Mouse (Mus musculus): ENCODE measurements at regions not wholly inside any gene's neighbourhood (a gene's known extent, or its start where the extent isn't known, plus 50 kb on each side); places are given as distances from the start of the nearest gene placed in this dataset.

DNA sequence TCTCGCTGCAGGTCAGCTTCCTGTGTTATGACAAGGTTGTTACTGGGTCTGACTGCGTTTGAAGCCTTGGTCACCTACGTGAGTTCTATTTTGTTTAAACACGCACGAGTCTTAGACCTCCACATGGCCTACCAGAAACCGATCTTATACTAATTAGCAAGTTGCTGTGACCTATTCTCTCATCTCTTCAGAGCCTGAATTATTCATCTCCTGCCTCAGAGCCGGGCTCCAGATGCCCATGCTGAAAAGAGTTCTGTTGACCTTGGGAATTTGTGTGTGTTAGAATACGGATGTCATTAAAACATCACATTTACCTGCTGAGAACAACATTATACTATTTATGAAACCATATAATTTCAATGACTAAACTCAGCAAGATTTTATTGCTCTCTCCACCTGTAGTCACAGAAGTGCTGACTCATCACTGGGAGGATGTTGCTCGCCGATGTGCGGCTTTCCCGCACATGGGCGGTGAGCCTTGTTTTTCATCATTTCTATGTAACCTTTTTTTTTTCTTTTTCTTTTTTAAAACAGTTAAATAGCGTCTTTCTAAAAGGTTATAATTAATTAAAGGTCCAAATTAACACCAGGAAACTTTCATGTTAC, 102.1 kb downstream of the Evx1 start:
- no peak for TF ChIP-seq FLI1 (IDR thresholded peaks at IDR 0.05; ENCODE audit: low read length)
- no peak for TF ChIP-seq GATA1 (IDR thresholded peaks at IDR 0.05; ENCODE audit: borderline replicate concordance, low read length)
- no peaks in the 10 kb centered on the region for H3K4me1 ChIP-seq

DNA sequence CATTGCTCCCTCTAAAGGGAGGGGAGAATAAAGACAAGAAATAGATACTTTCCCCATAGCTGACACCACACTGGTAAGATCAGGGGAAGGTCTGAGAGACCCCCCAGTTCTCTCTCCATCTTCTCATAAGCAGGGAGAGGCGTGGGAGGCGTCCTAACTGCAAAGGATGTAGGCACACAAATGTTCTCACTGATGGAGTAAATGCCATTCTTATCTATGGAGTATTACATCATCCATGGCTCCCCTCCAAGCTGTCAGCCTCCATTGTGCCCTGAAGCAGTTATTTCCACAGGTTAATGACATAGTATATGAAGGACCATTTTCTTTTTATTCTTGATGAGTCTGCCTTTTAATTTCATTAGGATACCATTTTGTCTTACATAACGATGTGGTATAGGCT, 103.2 kb downstream of the Evx1 start:
- peaks cover 11% of the 10 kb centered on the region for H3K9me3 ChIP-seq

More for the DNA sequence above, 102.1 kb downstream of the Evx1 start:
- Histone ChIP-seq H3K9me3 (peaks cover 11% of the 10 kb centered on the region), H3K36me3 (replicated peaks; ENCODE audit: low read length) (no peaks in the 10 kb centered on the region), H3K27me3 (replicated peaks) (no peaks in the 10 kb centered on the region), H3K4me3 (replicated peaks) (no peak overlapping the region)

DNA sequence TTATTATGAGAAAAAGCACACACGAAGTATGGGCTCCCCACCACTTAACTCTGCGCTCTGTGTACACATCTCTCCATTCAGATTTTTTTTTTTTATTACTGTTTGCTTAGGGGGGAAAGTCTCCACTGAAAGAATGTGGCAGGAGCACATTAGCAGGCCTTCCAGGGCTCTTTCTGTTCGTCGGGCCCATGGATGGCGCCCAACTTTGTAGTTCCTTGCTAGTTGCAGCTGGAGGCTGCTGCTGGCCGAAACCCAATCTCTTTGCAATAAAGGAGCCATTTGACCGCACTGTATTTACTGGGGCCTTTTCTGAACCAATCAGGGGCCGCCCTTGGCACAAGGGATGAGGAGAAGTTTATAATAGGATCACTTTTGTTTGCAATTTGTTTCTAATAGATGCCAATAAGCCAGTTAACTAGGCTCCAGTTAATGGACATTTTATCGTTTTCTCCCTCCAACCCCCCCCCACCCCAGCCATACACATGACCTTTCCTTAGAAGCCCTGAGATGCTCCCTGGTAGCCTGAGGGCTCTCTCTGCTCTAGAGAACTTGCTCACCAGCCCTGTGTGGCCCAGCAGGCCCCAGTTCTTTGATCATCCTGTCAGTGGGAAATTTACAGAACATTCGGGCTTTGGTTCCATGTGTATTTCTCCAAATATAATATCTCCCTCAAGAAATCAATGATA, 104.3 kb downstream of the Evx1 start:
- no peak overlapping the region for H3K4me3 ChIP-seq (replicated peaks)
- no peak for TF ChIP-seq GATA1 (IDR thresholded peaks at IDR 0.05; ENCODE audit: borderline replicate concordance, low read length)
- peaks cover 11% of the 10 kb centered on the region for H3K9me3 ChIP-seq
- H3K27me3 ChIP-seq (replicated peaks) = peaks cover 2% of the 10 kb centered on the region
- no peaks in the 10 kb centered on the region for H3K4me1 ChIP-seq
- no peaks in the 10 kb centered on the region for H3K36me3 ChIP-seq (replicated peaks; ENCODE audit: low read length)

More for the DNA sequence above, 103.2 kb downstream of the Evx1 start:
- no peaks in the 10 kb centered on the region for H3K4me1 ChIP-seq
- TF ChIP-seq FLI1 (IDR thresholded peaks at IDR 0.05; ENCODE audit: low read length) (no peak), GATA1 (IDR thresholded peaks at IDR 0.05; ENCODE audit: borderline replicate concordance, low read length) (no peak)
- H3K36me3 ChIP-seq (replicated peaks; ENCODE audit: low read length) = no peaks in the 10 kb centered on the region
- H3K4me3 ChIP-seq (replicated peaks) = no peak overlapping the region
- H3K27me3 ChIP-seq (replicated peaks) = no peaks in the 10 kb centered on the region

DNA sequence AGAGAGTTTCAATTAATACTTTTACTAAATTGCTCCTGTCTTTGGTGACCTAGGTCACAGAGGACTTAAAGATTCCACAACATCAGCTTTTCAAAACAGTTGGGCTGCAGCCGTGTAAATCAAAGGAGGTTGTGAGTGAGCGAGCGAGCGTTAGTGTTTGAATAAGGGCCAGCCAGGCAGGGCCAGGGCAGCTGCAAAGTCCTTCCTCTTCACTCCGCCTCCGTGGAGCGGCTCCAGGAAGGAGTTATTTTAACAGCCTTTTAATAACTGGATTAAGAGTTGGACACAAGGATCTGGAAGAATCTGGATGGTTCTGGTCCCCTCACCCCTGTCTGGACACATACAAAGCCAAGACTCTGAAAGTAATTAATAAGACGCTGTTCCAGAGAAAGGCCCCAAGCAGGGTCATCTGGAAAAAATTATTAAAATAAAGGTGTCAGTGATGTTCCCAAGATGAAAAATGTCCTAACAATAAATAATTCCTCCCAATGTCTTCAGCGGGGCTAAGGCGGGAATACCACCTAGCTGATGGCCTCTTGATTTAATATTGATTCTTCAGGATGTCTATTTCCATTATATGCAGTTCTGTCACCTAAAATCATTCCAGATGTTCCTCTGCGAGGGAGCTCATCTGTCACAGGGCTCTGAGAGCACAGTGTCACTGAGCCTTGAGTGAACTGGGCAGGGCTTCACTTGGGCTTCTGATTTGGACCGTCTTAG, 105.3 kb downstream of the Evx1 start:
- Histone ChIP-seq H3K9me3 (peaks cover 11% of the 10 kb centered on the region), H3K27me3 (replicated peaks) (peaks cover 2% of the 10 kb centered on the region), H3K4me3 (replicated peaks) (no peak overlapping the region), H3K36me3 (replicated peaks; ENCODE audit: low read length) (no peaks in the 10 kb centered on the region), H3K4me1 (no peaks in the 10 kb centered on the region)
- TF ChIP-seq FLI1 (IDR thresholded peaks at IDR 0.05; ENCODE audit: low read length) (no peak), GATA1 (IDR thresholded peaks at IDR 0.05; ENCODE audit: borderline replicate concordance, low read length) (no peak)

DNA sequence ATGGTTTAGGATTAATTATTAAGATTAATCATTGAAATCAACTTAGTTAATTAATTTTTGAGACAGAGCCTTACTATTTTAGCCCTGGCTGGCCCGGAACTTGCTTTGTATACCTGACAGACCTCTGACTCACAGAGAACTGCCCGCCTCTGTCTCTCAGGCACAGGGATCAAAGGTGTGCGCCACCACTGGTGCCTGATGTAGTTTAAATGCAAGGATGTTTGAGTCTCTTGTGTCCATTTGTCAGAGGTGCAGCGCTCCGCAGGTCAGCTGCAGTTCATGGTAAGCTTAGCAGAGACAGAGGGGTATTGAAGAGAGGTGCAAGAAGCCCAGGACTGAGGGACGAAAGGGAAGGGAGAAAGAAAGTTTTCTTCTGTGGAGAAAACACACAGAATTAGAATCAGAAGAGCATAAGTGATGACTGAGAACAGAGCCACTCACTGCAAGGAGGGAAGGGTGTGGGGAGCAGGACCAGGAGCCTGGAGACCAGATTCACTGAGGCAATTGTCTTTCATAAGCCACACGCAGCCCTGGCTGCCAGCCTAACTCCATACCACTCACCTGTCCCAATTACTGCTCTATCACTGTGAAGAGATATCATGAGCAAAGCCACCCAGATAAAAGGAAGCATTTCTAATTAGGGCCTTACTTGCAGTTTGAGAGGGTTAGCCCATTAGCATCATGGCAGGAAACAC, 107.1 kb downstream of the Evx1 start:
- Histone ChIP-seq H3K36me3 (replicated peaks; ENCODE audit: low read length) (no peaks in the 10 kb centered on the region), H3K27me3 (replicated peaks) (peaks cover 2% of the 10 kb centered on the region), H3K4me3 (replicated peaks) (no peak overlapping the region), H3K4me1 (peaks cover 4% of the 10 kb centered on the region; the same call in 1 of the 2 replicates), H3K9me3 (peaks cover 6% of the 10 kb centered on the region; the same call in 1 of the 2 replicates)
- TF ChIP-seq GATA1 (IDR thresholded peaks at IDR 0.05; ENCODE audit: borderline replicate concordance, low read length) (no peak), FLI1 (IDR thresholded peaks at IDR 0.05; ENCODE audit: low read length) (no peak)

DNA sequence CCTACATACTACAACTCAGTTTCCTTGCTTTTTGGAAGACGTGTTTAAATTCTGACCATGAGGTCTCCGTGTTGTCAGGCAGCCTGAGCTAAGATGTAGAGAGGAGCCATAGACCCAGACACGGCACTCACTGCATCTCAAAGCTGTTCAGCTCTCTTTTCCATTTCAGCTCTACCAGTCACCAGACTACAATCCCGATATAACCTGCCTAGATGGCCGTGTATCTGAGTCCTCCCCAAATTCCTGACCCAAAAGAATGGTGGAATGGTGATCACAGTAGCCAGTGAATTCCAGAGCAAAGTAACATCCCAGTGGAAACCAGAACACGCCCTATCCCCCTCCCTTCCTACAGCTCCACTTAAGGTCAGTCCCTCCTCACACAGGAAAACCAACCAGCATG, 108.5 kb downstream of the Evx1 start:
- no peak for TF ChIP-seq GATA1 (IDR thresholded peaks at IDR 0.05; ENCODE audit: borderline replicate concordance, low read length)
- no peak for TF ChIP-seq FLI1 (IDR thresholded peaks at IDR 0.05; ENCODE audit: low read length)
- Histone ChIP-seq H3K4me3 (replicated peaks) (no peak overlapping the region), H3K9me3 (0 out of 2 replicates have a peak, but pooled peaks cover 5% of the 10 kb centered on the region), H3K27me3 (replicated peaks) (peaks cover 2% of the 10 kb centered on the region), H3K4me1 (peaks cover 4% of the 10 kb centered on the region; the same call in 1 of the 2 replicates), H3K36me3 (replicated peaks; ENCODE audit: low read length) (no peaks in the 10 kb centered on the region)

DNA sequence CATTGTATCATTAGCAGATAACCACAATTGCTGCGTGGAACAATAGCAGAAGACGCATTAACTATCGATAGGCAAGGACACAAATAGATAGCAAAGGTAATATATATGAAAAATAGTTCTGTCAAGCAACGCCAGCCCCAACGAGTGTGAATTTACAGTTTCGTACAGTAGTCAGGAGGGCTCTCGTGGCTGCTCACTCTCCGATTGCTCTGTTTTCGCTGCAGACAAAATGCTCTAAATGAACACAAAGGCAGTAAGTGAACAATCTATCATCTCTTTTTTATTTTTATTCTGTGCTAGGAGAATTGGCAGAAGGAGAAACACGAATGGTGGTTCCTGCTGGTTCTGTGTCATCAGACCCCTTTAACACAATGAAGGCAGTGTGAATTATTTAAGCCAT, 109.4 kb downstream of the Evx1 start:
- Histone ChIP-seq H3K4me3 (replicated peaks) (no peak overlapping the region), H3K36me3 (replicated peaks; ENCODE audit: low read length) (no peaks in the 10 kb centered on the region), H3K9me3 (0 out of 2 replicates have a peak, but pooled peaks cover 5% of the 10 kb centered on the region), H3K4me1 (peaks cover 4% of the 10 kb centered on the region; the same call in 1 of the 2 replicates), H3K27me3 (replicated peaks) (peaks cover 2% of the 10 kb centered on the region)
- TF ChIP-seq GATA1 (IDR thresholded peaks at IDR 0.05; ENCODE audit: borderline replicate concordance, low read length) (no peak), FLI1 (IDR thresholded peaks at IDR 0.05; ENCODE audit: low read length) (no peak)

DNA sequence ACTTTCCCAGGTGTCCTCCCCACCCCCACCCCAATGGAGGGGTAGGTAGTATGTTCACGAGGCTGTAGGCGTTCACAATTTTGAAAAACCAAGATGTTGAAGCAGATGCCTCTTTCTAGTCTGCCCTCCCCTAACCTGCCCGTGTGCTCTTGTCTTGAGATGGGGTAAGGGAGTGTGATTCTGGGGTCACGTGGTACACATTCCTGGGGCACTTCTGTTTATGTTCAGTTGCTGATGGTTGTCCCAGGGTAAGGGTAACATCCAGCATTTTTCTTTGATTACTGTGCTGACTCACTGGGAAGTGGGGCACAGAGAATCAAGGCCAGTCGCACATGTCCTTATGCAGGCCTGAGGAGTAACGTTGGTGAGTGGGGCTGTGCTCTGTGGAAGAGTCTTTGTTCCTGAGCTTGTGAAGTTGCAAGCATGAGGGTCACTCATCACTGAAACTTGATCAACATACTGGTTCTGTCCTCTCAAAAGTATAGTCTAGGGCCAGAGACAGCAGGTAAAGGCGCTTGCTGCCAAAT, 110.3 kb downstream of the Evx1 start:
- no peak for TF ChIP-seq GATA1 (IDR thresholded peaks at IDR 0.05; ENCODE audit: borderline replicate concordance, low read length)
- no peak for TF ChIP-seq FLI1 (IDR thresholded peaks at IDR 0.05; ENCODE audit: low read length)

DNA sequence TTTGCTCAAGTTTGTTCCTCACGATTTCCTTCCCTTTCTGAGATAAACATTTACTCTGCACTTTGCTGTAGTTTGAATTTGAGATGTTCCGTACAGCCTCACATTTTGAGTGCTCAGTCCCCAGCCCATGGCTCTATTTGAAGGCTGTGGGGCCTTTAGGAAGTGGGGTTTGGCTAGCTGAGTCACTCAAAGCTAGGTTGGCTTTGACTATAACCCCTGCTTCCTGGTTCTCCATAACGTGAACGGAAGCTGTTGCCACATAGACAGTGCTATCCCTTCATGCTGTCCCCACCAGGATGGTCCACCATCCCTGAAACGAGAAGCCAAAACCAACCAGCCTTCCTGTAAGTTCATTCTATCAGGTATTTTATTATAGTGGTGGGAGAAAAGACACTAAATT, 111.1 kb downstream of the Evx1 start:
- H3K9me3 ChIP-seq = 0 out of 2 replicates have a peak, but pooled peaks cover 5% of the 10 kb centered on the region
- no peaks in the 10 kb centered on the region for H3K36me3 ChIP-seq (replicated peaks; ENCODE audit: low read length)
- H3K4me1 ChIP-seq = peaks cover 4% of the 10 kb centered on the region; the same call in 1 of the 2 replicates
- peaks cover 5% of the 10 kb centered on the region for H3K27me3 ChIP-seq (replicated peaks)
- TF ChIP-seq FLI1 (IDR thresholded peaks at IDR 0.05; ENCODE audit: low read length) (no peak), GATA1 (IDR thresholded peaks at IDR 0.05; ENCODE audit: borderline replicate concordance, low read length) (no peak)
- H3K4me3 ChIP-seq (replicated peaks) = no peak overlapping the region

More for the DNA sequence above, 110.3 kb downstream of the Evx1 start:
- Histone ChIP-seq H3K4me1 (peaks cover 4% of the 10 kb centered on the region; the same call in 1 of the 2 replicates), H3K9me3 (0 out of 2 replicates have a peak, but pooled peaks cover 5% of the 10 kb centered on the region), H3K36me3 (replicated peaks; ENCODE audit: low read length) (no peaks in the 10 kb centered on the region), H3K4me3 (replicated peaks) (no peak overlapping the region), H3K27me3 (replicated peaks) (peaks cover 2% of the 10 kb centered on the region)

Measured in megakaryocyte, embryonic 14.5 days (primary cell).